Mouse (Mus musculus) liver, embryonic 15.5 days (tissue): ENCODE measurements around the gene Dlat. TPM values are rescaled to one million over a fixed set of nuclear protein-coding genes. Genes with fewer than 3 reads are reported as not detected.
"Not testable (repeated sequence)": the region's sequence is repeated elsewhere in the genome, so short reads cannot be mapped to it uniquely, and the experiment has no call there.

Experiments
- ATAC-seq: fragments of 200-750 bp; cut with Nextera tagmentation; 2 replicates; pipeline ENCODE4 v1.8.0; 2017; ENCODE audit warnings: moderate number of reproducible peaks, mild to moderate bottlenecking, moderate library complexity; ENCODE audit not compliant: insufficient read depth
- H3K27ac ChIP-seq: fragments of 300-500 bp; sonication (generic); replicated peaks from 2 replicates; pipeline ENCODE4 v1.5.1; 2015; ENCODE audit warnings: mild to moderate bottlenecking, inconsistent platforms
- H3K27me3 ChIP-seq: fragments of 300-500 bp; sonication (generic); 2 replicates; pipeline ENCODE4 v1.6.1; 2015; ENCODE audit warnings: mild to moderate bottlenecking, inconsistent platforms
- H3K36me3 ChIP-seq: fragments of 300-500 bp; sonication (generic); replicated peaks from 2 replicates; pipeline ENCODE4 v1.6.1; 2015; ENCODE audit warnings: moderate library complexity, mild to moderate bottlenecking, inconsistent platforms
- H3K4me1 ChIP-seq: fragments of 300-500 bp; sonication (generic); replicated peaks from 2 replicates; pipeline ENCODE4 v1.6.1; 2015; ENCODE audit warnings: inconsistent platforms
- H3K4me2 ChIP-seq: fragments of 300-500 bp; sonication (generic); 2 replicates; pipeline ENCODE4 v1.6.1; 2015; ENCODE audit warnings: moderate library complexity, mild to moderate bottlenecking, inconsistent platforms
- H3K4me3 ChIP-seq: fragments of 300-500 bp; sonication (generic); replicated peaks from 2 replicates; pipeline ENCODE4 v1.5.1; 2015; ENCODE audit warnings: mild to moderate bottlenecking, inconsistent platforms
- H3K9ac ChIP-seq: fragments of 300-500 bp; sonication (generic); 2 replicates; pipeline ENCODE4 v1.6.1; 2015; ENCODE audit warnings: moderate library complexity, mild to moderate bottlenecking, inconsistent platforms
- H3K9me3 ChIP-seq: fragments of 300-500 bp; sonication (generic); replicated peaks from 2 replicates; pipeline ENCODE4 v1.6.1; 2016; ENCODE audit warnings: inconsistent platforms
- WGBS: fragments of 180-500 bp; shearing (Covaris S2); methylation state at CpG from one replicate; pipeline ENCODE4 v1.1.7; 2015; ENCODE audit warnings: mixed read lengths; ENCODE audit not compliant: insufficient replicate concordance; 5-methylcytosine and 5-hydroxymethylcytosine counted together
- polyA plus RNA-seq: library from polyadenylated mRNA; unstranded; fragments of >200 nt; fragmentation: Nextera tagmentation; extraction: Ambion mirVana; gene quantifications from 2 replicates; pipeline ENCODE4 v1.2.1, GENCODE M21; 2015

Gene Dlat
- polyA plus RNA-seq, 1 experiment from 2014 or later = 24.6 TPM

- H3K9me3 ChIP-seq = no peaks in the 10 kb centered on the region
- H3K36me3 ChIP-seq = peaks cover 18% of the 10 kb centered on the region; the same call in 1 of the 2 replicates
- peak overlapping the region; percentile 94 for H3K4me2 ChIP-seq
- peaks cover 28% of the 10 kb centered on the region for H3K4me1 ChIP-seq
- H3K27me3 ChIP-seq = no peaks in the 10 kb centered on the region
- ATAC-seq = no peak; the same call in none of the 2 replicates
- 0% methylated on average over 28 of the region's 28 CpGs for WGBS
- H3K27ac ChIP-seq = peak overlapping the region; percentile 76
- peak overlapping the region; percentile 89 for H3K4me3 ChIP-seq
- peak overlapping the region; percentile 80 for H3K9ac ChIP-seq
Measured at GRCm38 (mm10) chr9:50658941-50659388, 615 bp downstream of the Dlat start.

- Histone ChIP-seq H3K9ac (peak overlapping the region; percentile 80), H3K4me3 (peak overlapping the region; percentile 89), H3K9me3 (no peaks in the 10 kb centered on the region), H3K36me3 (peaks cover 24% of the 10 kb centered on the region; the same call in 1 of the 2 replicates), H3K4me2 (peak overlapping the region; percentile 94), H3K27me3 (no peaks in the 10 kb centered on the region), H3K27ac (peak overlapping the region; percentile 76; the same call in 1 of the 2 replicates), H3K4me1 (peaks cover 28% of the 10 kb centered on the region)
- ATAC-seq = no peak
- WGBS = 11% methylated on average over 5 of the region's 5 CpGs
Measured at GRCm38 (mm10) chr9:50658391-50658790, 1.2 kb downstream of the Dlat start.

- WGBS = 58% methylated on average over 10 of the region's 10 CpGs
- Histone ChIP-seq H3K9ac (no peak overlapping the region), H3K4me1 (peaks cover 9% of the 10 kb centered on the region), H3K4me3 (no peak overlapping the region), H3K4me2 (peak overlapping the region; percentile 39), H3K27me3 (no peaks in the 10 kb centered on the region), H3K27ac (peak overlapping the region; percentile 14; the same call in 1 of the 2 replicates), H3K9me3 (no peaks in the 10 kb centered on the region), H3K36me3 (peaks cover 79% of the 10 kb centered on the region)
- peak; percentile 85 for ATAC-seq
Measured at GRCm38 (mm10) chr9:50650503-50650902, 9.1 kb downstream of the Dlat start.

GRCm38 (mm10) chr9:50646826-50647370 lies 12.7 kb downstream of the Dlat start:
- Histone ChIP-seq H3K36me3 (peaks cover 88% of the 10 kb centered on the region), H3K9ac (no peak overlapping the region), H3K27me3 (no peaks in the 10 kb centered on the region), H3K4me2 (no peak overlapping the region), H3K4me3 (no peak overlapping the region), H3K4me1 (peaks cover 9% of the 10 kb centered on the region), H3K27ac (no peak overlapping the region), H3K9me3 (no peaks in the 10 kb centered on the region)
- no peak for ATAC-seq
- WGBS = 85% methylated on average over 10 of the region's 10 CpGs

- H3K4me3 ChIP-seq = no peak overlapping the region
- ATAC-seq = no peak
- 83% methylated on average over 11 of the region's 11 CpGs for WGBS
- no peak overlapping the region for H3K4me2 ChIP-seq
- H3K9me3 ChIP-seq = no peaks in the 10 kb centered on the region
- H3K36me3 ChIP-seq = peaks cover 41% of the 10 kb centered on the region
- no peaks in the 10 kb centered on the region for H3K4me1 ChIP-seq
- H3K27ac ChIP-seq = no peak overlapping the region
- no peaks in the 10 kb centered on the region for H3K27me3 ChIP-seq
- H3K9ac ChIP-seq = no peak overlapping the region
Measured at GRCm38 (mm10) chr9:50634270-50634669, 25.3 kb downstream of the Dlat start.

- no peak overlapping the region for H3K27ac ChIP-seq
- no peak for ATAC-seq
- H3K9me3 ChIP-seq = no peaks in the 10 kb centered on the region
- no peak overlapping the region for H3K4me2 ChIP-seq
- H3K4me1 ChIP-seq = no peaks in the 10 kb centered on the region
- H3K9ac ChIP-seq = no peak overlapping the region
- peaks cover 33% of the 10 kb centered on the region for H3K36me3 ChIP-seq
- WGBS = 39% methylated on average over 2 of the region's 2 CpGs
- no peaks in the 10 kb centered on the region for H3K27me3 ChIP-seq
- H3K4me3 ChIP-seq = no peak overlapping the region
Measured at GRCm38 (mm10) chr9:50633059-50633458, 26.5 kb downstream of the Dlat start.

- Histone ChIP-seq H3K4me3 (no peak overlapping the region), H3K9ac (no peak overlapping the region), H3K27me3 (no peaks in the 10 kb centered on the region), H3K4me1 (no peaks in the 10 kb centered on the region), H3K27ac (no peak overlapping the region), H3K36me3 (peaks cover 27% of the 10 kb centered on the region), H3K4me2 (no peak overlapping the region), H3K9me3 (no peaks in the 10 kb centered on the region)
- 73% methylated on average over 6 of the region's 6 CpGs for WGBS
- ATAC-seq = no peak
Measured at GRCm38 (mm10) chr9:50632016-50632688, 27.4 kb downstream of the Dlat start.

GRCm38 (mm10) chr9:50630903-50631302 lies 28.7 kb downstream of the Dlat start:
- H3K27me3 ChIP-seq, H3K4me1 ChIP-seq, H3K4me3 ChIP-seq, ATAC-seq, H3K9me3 ChIP-seq, H3K9ac ChIP-seq, H3K27ac ChIP-seq, H3K4me2 ChIP-seq: not testable (repeated sequence)
- H3K36me3 ChIP-seq = peaks cover 17% of the 10 kb centered on the region
- WGBS = 83% methylated on average over 6 of the region's 8 CpGs

- Histone ChIP-seq H3K4me2 (peak overlapping the region; percentile 76), H3K27me3 (no peaks in the 10 kb centered on the region), H3K36me3 (peaks cover 22% of the 10 kb centered on the region), H3K9ac (no peak overlapping the region; the same call in 1 of the 2 replicates), H3K4me1 (peaks cover 21% of the 10 kb centered on the region), H3K27ac (no peak overlapping the region), H3K4me3 (peak overlapping the region; percentile 87), H3K9me3 (no peaks in the 10 kb centered on the region)
- 50% methylated on average over 9 of the region's 9 CpGs for WGBS
- ATAC-seq = no peak
Measured at GRCm38 (mm10) chr9:50617794-50618330, 41.7 kb downstream of the Dlat start.

GRCm38 (mm10) chr9:50616766-50617603 lies 42.6 kb downstream of the Dlat start, which contains the start of the genes Pih1d2 and Nkapd1:
TSS of gene Pih1d2 (plus strand) at chr9:50617321.
TSS of gene Nkapd1 (minus strand) at chr9:50617464.
- H3K9ac ChIP-seq = peak within 1 kb of the TSS; percentile 93
- no peaks in the 10 kb centered on the region for H3K9me3 ChIP-seq
- under 1% methylated on average over 81 of the region's 81 CpGs for WGBS
- H3K4me2 ChIP-seq = peak within 1 kb of the TSS; percentile 76
- H3K27ac ChIP-seq = peak within 1 kb of the TSS; percentile 94
- ATAC-seq = peak; percentile 91
- H3K4me1 ChIP-seq = peaks cover 21% of the 10 kb centered on the region
- H3K36me3 ChIP-seq = peaks cover 30% of the 10 kb centered on the region
- H3K27me3 ChIP-seq = no peaks in the 10 kb centered on the region
- H3K4me3 ChIP-seq = peak within 1 kb of the TSS; percentile 87
